Mouse (Mus musculus) forebrain, embryonic 13.5 days (tissue): ENCODE results near the gene Fam219a. TPM values are rescaled to one million over a fixed set of nuclear protein-coding genes. Genes with fewer than 3 reads are reported as not detected.

Experiments
- ATAC-seq: fragments of 200-750 bp; cut with Nextera tagmentation; 2 replicates; pipeline ENCODE4 v1.8.0; 2017
- H3K27ac ChIP-seq: fragments of 300-500 bp; sonication (generic); 2 replicates; pipeline ENCODE4 v1.5.1; 2015; ENCODE audit warnings: inconsistent platforms, mild to moderate bottlenecking, moderate library complexity
- H3K27me3 ChIP-seq: fragments of 300-500 bp; sonication (generic); 2 replicates; pipeline ENCODE4 v1.6.1; 2015; ENCODE audit warnings: mild to moderate bottlenecking, inconsistent platforms
- H3K36me3 ChIP-seq: fragments of 300-500 bp; sonication (generic); 2 replicates; pipeline ENCODE4 v1.6.1; 2015; ENCODE audit warnings: mild to moderate bottlenecking, inconsistent platforms; ENCODE audit not compliant: poor library complexity, severe bottlenecking
- H3K4me1 ChIP-seq: fragments of 300-500 bp; sonication (generic); 2 replicates; pipeline ENCODE4 v1.6.1; 2015; ENCODE audit warnings: inconsistent platforms
- H3K4me2 ChIP-seq: fragments of 300-500 bp; sonication (generic); 2 replicates; pipeline ENCODE4 v1.6.1; 2015; ENCODE audit warnings: inconsistent platforms, mild to moderate bottlenecking, moderate library complexity
- H3K4me3 ChIP-seq: fragments of 300-500 bp; sonication (generic); 2 replicates; pipeline ENCODE4 v1.5.1; 2015; ENCODE audit warnings: mild to moderate bottlenecking, inconsistent platforms
- H3K9ac ChIP-seq: fragments of 300-500 bp; sonication (generic); 2 replicates; pipeline ENCODE4 v1.6.1; 2015; ENCODE audit warnings: mild to moderate bottlenecking, inconsistent platforms
- H3K9me3 ChIP-seq: fragments of 300-500 bp; sonication (generic); replicated peaks from 2 replicates; pipeline ENCODE4 v1.6.1; 2016; ENCODE audit warnings: inconsistent platforms
- WGBS: fragments of 180-500 bp; shearing (Covaris S2); methylation state at CpG from one replicate; pipeline ENCODE4 v1.1.7; 2015; 5-methylcytosine and 5-hydroxymethylcytosine counted together
- polyA plus RNA-seq: library from polyadenylated mRNA; unstranded; fragments of >200 nt; fragmentation: Nextera tagmentation; extraction: Ambion mirVana; gene quantifications from 2 replicates; pipeline ENCODE4 v1.2.1, GENCODE M21; 2015

Gene Fam219a
- polyA plus RNA-seq, 1 experiment from 2014 or later, result 10.8 TPM

GRCm38 (mm10) chr4:41492951-41493350 is 76.4 kb downstream of the Fam219a start:
- no peak for ATAC-seq
- WGBS, result 84% methylated on average over 7 of the region's 7 CpGs
- H3K27ac ChIP-seq, result no peak overlapping the region

GRCm38 (mm10) chr4:41481601-41482017 is 87.7 kb downstream of the Fam219a start:
- peaks cover 26% of the 10 kb centered on the region for H3K36me3 ChIP-seq
- no peak overlapping the region for H3K27ac ChIP-seq
- no peak for ATAC-seq
- H3K4me1 ChIP-seq, result peaks cover 9% of the 10 kb centered on the region
- no peak overlapping the region for H3K4me3 ChIP-seq
- 0 out of 2 replicates have a peak, but pooled peaks cover 3% of the 10 kb centered on the region for H3K9me3 ChIP-seq
- no peak overlapping the region for H3K9ac ChIP-seq
- H3K27me3 ChIP-seq, result no peaks in the 10 kb centered on the region
- WGBS, result 51% methylated on average over 6 of the region's 6 CpGs
- H3K4me2 ChIP-seq, result no peak overlapping the region; the same call in 1 of the 2 replicates

More at GRCm38 (mm10) chr4:41492951-41493350, 76.4 kb downstream of the Fam219a start:
- H3K4me1 ChIP-seq, result peaks cover 14% of the 10 kb centered on the region
- peaks cover 17% of the 10 kb centered on the region for H3K27me3 ChIP-seq
- no peak overlapping the region for H3K9ac ChIP-seq
- no peak overlapping the region for H3K4me3 ChIP-seq
- H3K4me2 ChIP-seq, result no peak overlapping the region
- H3K9me3 ChIP-seq, result no peaks in the 10 kb centered on the region
- no peaks in the 10 kb centered on the region for H3K36me3 ChIP-seq

GRCm38 (mm10) chr4:41480254-41480653 is 89.1 kb downstream of the Fam219a start:
- WGBS, result 90% methylated on average over 8 of the region's 8 CpGs
- peaks cover 26% of the 10 kb centered on the region for H3K36me3 ChIP-seq
- H3K9ac ChIP-seq, result no peak overlapping the region
- H3K4me3 ChIP-seq, result no peak overlapping the region
- H3K27me3 ChIP-seq, result no peaks in the 10 kb centered on the region
- no peaks in the 10 kb centered on the region for H3K9me3 ChIP-seq
- no peak for ATAC-seq
- H3K4me1 ChIP-seq, result peaks cover 9% of the 10 kb centered on the region
- H3K4me2 ChIP-seq, result no peak overlapping the region
- H3K27ac ChIP-seq, result no peak overlapping the region

GRCm38 (mm10) chr4:41479456-41479804 is 89.9 kb downstream of the Fam219a start:
- Histone ChIP-seq H3K36me3 (peaks cover 26% of the 10 kb centered on the region), H3K4me3 (no peak overlapping the region), H3K27ac (no peak overlapping the region), H3K4me1 (peaks cover 9% of the 10 kb centered on the region), H3K27me3 (no peaks in the 10 kb centered on the region), H3K4me2 (no peak overlapping the region), H3K9me3 (no peaks in the 10 kb centered on the region), H3K9ac (no peak overlapping the region)
- ATAC-seq, result no peak
- WGBS, result 68% methylated on average over 1 of the region's 1 CpGs

GRCm38 (mm10) chr4:41478751-41479455 is 90.4 kb downstream of the Fam219a start:
- no peak overlapping the region for H3K27ac ChIP-seq
- no peak for ATAC-seq
- no peak overlapping the region for H3K9ac ChIP-seq
- H3K36me3 ChIP-seq, result peaks cover 26% of the 10 kb centered on the region
- H3K4me3 ChIP-seq, result no peak overlapping the region
- no peak overlapping the region for H3K4me2 ChIP-seq
- no peaks in the 10 kb centered on the region for H3K9me3 ChIP-seq
- H3K4me1 ChIP-seq, result peaks cover 9% of the 10 kb centered on the region
- H3K27me3 ChIP-seq, result no peaks in the 10 kb centered on the region
- 67% methylated on average over 4 of the region's 4 CpGs for WGBS

- Histone ChIP-seq H3K36me3 (peaks cover 26% of the 10 kb centered on the region), H3K9me3 (no peaks in the 10 kb centered on the region), H3K27me3 (no peaks in the 10 kb centered on the region), H3K9ac (no peak overlapping the region), H3K4me3 (no peak overlapping the region), H3K4me1 (peaks cover 9% of the 10 kb centered on the region), H3K27ac (no peak overlapping the region), H3K4me2 (no peak overlapping the region)
- 89% methylated on average over 9 of the region's 9 CpGs for WGBS
- ATAC-seq, result no peak
These were observed 91.6 kb downstream of the Fam219a start for GRCm38 (mm10) chr4:41477648-41478160.

- H3K27ac ChIP-seq, result peak overlapping the region; percentile 70
- peaks cover 37% of the 10 kb centered on the region for H3K4me1 ChIP-seq
- no peak for ATAC-seq
- H3K4me2 ChIP-seq, result 0 out of 2 replicates have a peak overlapping the region, but pooled peaks have one; percentile 8
- H3K4me3 ChIP-seq, result no peak overlapping the region
- H3K36me3 ChIP-seq, result no peaks in the 10 kb centered on the region
- WGBS, result 80% methylated on average over 1 of the region's 1 CpGs
- H3K27me3 ChIP-seq, result no peaks in the 10 kb centered on the region
- no peak overlapping the region for H3K9ac ChIP-seq
- no peaks in the 10 kb centered on the region for H3K9me3 ChIP-seq
These were observed 98.0 kb downstream of the Fam219a start for GRCm38 (mm10) chr4:41471384-41471689.

GRCm38 (mm10) chr4:41470684-41471383 is 98.5 kb downstream of the Fam219a start:
- peak; percentile 89 for ATAC-seq
- H3K27ac ChIP-seq, result peak overlapping the region; percentile 70
- H3K4me1 ChIP-seq, result peaks cover 39% of the 10 kb centered on the region
- 0 out of 2 replicates have a peak overlapping the region, but pooled peaks have one; percentile 8 for H3K4me2 ChIP-seq
- H3K36me3 ChIP-seq, result no peaks in the 10 kb centered on the region
- H3K4me3 ChIP-seq, result no peak overlapping the region
- WGBS, result 11% methylated on average over 5 of the region's 5 CpGs
- no peaks in the 10 kb centered on the region for H3K9me3 ChIP-seq
- no peak overlapping the region for H3K9ac ChIP-seq
- H3K27me3 ChIP-seq, result no peaks in the 10 kb centered on the region

GRCm38 (mm10) chr4:41470051-41470683 is 99.2 kb downstream of the Fam219a start:
- peak overlapping the region; percentile 16; the same call in 1 of the 2 replicates for H3K9ac ChIP-seq
- no peaks in the 10 kb centered on the region for H3K9me3 ChIP-seq
- peak overlapping the region; percentile 70 for H3K27ac ChIP-seq
- H3K4me2 ChIP-seq, result 0 out of 2 replicates have a peak overlapping the region, but pooled peaks have one; percentile 8
- H3K27me3 ChIP-seq, result no peaks in the 10 kb centered on the region
- H3K36me3 ChIP-seq, result no peaks in the 10 kb centered on the region
- ATAC-seq, result peak; percentile 67
- H3K4me3 ChIP-seq, result no peak overlapping the region
- H3K4me1 ChIP-seq, result peaks cover 40% of the 10 kb centered on the region
- 43% methylated on average over 7 of the region's 7 CpGs for WGBS

- no peak overlapping the region for H3K4me2 ChIP-seq
- 75% methylated on average over 10 of the region's 10 CpGs for WGBS
- peaks cover 40% of the 10 kb centered on the region for H3K4me1 ChIP-seq
- no peak overlapping the region for H3K9ac ChIP-seq
- no peak overlapping the region for H3K4me3 ChIP-seq
- H3K36me3 ChIP-seq, result no peaks in the 10 kb centered on the region
- H3K27me3 ChIP-seq, result no peaks in the 10 kb centered on the region
- peak overlapping the region; percentile 20; the same call in 1 of the 2 replicates for H3K27ac ChIP-seq
- no peak for ATAC-seq
- no peaks in the 10 kb centered on the region for H3K9me3 ChIP-seq
These were observed 100.1 kb downstream of the Fam219a start for GRCm38 (mm10) chr4:41469199-41469598.

GRCm38 (mm10) chr4:41468396-41469080 is 100.8 kb downstream of the Fam219a start:
- H3K4me2 ChIP-seq, result no peak overlapping the region
- H3K4me3 ChIP-seq, result no peak overlapping the region
- no peak overlapping the region for H3K9ac ChIP-seq
- no peaks in the 10 kb centered on the region for H3K27me3 ChIP-seq
- 54% methylated on average over 17 of the region's 17 CpGs for WGBS
- ATAC-seq, result no peak
- H3K27ac ChIP-seq, result 0 out of 2 replicates have a peak overlapping the region, but pooled peaks have one; percentile 20
- peaks cover 47% of the 10 kb centered on the region for H3K4me1 ChIP-seq
- no peaks in the 10 kb centered on the region for H3K9me3 ChIP-seq
- no peaks in the 10 kb centered on the region for H3K36me3 ChIP-seq
